Mouse (Mus musculus) C2C12 (cell line): ENCODE data around the gene Trex1. TPM values are rescaled to one million over a fixed set of nuclear protein-coding genes. Genes with fewer than 3 reads are reported as not detected.

Experiments
- H3K27me3 ChIP-seq: one replicate; pipeline ENCODE4 v1.6.1; 2011; ENCODE audit not compliant: control insufficient read depth, insufficient read depth, insufficient read length
- H3K36me3 ChIP-seq: one replicate; pipeline ENCODE4 v1.6.1; 2011; ENCODE audit not compliant: control insufficient read depth, insufficient read depth
- H3K4me3 ChIP-seq: one replicate; pipeline ENCODE4 v1.5.1; 2011; ENCODE audit warnings: mild to moderate bottlenecking, control low read depth; ENCODE audit not compliant: poor library complexity, insufficient read depth, severe bottlenecking
- H3K79me2 ChIP-seq: one replicate; pipeline ENCODE4 v1.6.1; 2011; ENCODE audit not compliant: control insufficient read depth, insufficient read depth
- H3K79me3 ChIP-seq: one replicate; pipeline ENCODE4 v1.6.1; 2011; ENCODE audit warnings: low read depth, control low read depth
- H3ac ChIP-seq: one replicate; pipeline ENCODE3; 2011; ENCODE audit warnings: low read depth; ENCODE audit not compliant: control insufficient read depth, insufficient read length
- CEBPB ChIP-seq: IDR thresholded peaks from one replicate; pipeline ENCODE4 v1.6.1; 2011; ENCODE audit warnings: low read depth, mild to moderate bottlenecking, control low read depth, moderate library complexity
- CTCF ChIP-seq: IDR thresholded peaks from one replicate; pipeline ENCODE4 v1.5.1; 2011; ENCODE audit not compliant: control insufficient read depth, insufficient read depth, insufficient read length
- FOSL1 ChIP-seq: IDR thresholded peaks from one replicate; pipeline ENCODE4 v1.8.0; 2011; ENCODE audit warnings: mild to moderate bottlenecking, low read length; ENCODE audit not compliant: poor library complexity, insufficient read depth, severe bottlenecking
- MAX ChIP-seq: IDR thresholded peaks from one replicate; pipeline ENCODE4 v1.6.1; 2011; ENCODE audit warnings: mild to moderate bottlenecking, control low read depth
- MYOD1 ChIP-seq: IDR thresholded peaks from one replicate; pipeline ENCODE4 v1.6.1; 2011; ENCODE audit warnings: low read depth; ENCODE audit not compliant: control insufficient read depth, insufficient read length
- MYOG ChIP-seq: IDR thresholded peaks from one replicate; pipeline ENCODE4 v1.6.1; 2011; ENCODE audit not compliant: control insufficient read depth, insufficient read length; ENCODE audit errors: extremely low read depth
- USF1 ChIP-seq: IDR thresholded peaks from one replicate; pipeline ENCODE4 v1.6.1; 2011; ENCODE audit warnings: low read depth, mild to moderate bottlenecking, control low read depth, moderate library complexity
- long read RNA-seq, 2 experiments: library from polyadenylated mRNA; unstranded; transcript quantifications; one replicate each; pipeline ENCODE4 v2.0.0; 2019 to 2020
- polyA plus RNA-seq: library from polyadenylated mRNA; unstranded; fragments of >200 nt; fragmentation: generic; extraction: Trizol; gene quantifications from one replicate; pipeline ENCODE4 v1.2.1, GENCODE M21; 2012; ENCODE audit warnings: missing spikeins

Gene Trex1
- polyA plus RNA-seq, result 12.7 TPM
- long read RNA-seq, experiment 1, transcript Trex1-202 (2 exons, 1,054 nt), result minor isoform, 5 of 12 reads
- long read RNA-seq, experiment 1, transcript Trex1-201 (2 exons, 1,084 nt), result major isoform, 6 of 12 reads
- long read RNA-seq, experiment 1, partial matches to known transcripts, result 1 of 12 reads
- long read RNA-seq, experiment 1, other reads (novel, unspliced or antisense), result 0 of 12 reads
- long read RNA-seq, experiment 2, transcript Trex1-202 (2 exons, 1,054 nt), result major isoform, 8 of 8 reads
- long read RNA-seq, experiment 2, partial matches to known transcripts, result 0 of 8 reads
- long read RNA-seq, experiment 2, other reads (novel, unspliced or antisense), result 0 of 8 reads

DNA sequence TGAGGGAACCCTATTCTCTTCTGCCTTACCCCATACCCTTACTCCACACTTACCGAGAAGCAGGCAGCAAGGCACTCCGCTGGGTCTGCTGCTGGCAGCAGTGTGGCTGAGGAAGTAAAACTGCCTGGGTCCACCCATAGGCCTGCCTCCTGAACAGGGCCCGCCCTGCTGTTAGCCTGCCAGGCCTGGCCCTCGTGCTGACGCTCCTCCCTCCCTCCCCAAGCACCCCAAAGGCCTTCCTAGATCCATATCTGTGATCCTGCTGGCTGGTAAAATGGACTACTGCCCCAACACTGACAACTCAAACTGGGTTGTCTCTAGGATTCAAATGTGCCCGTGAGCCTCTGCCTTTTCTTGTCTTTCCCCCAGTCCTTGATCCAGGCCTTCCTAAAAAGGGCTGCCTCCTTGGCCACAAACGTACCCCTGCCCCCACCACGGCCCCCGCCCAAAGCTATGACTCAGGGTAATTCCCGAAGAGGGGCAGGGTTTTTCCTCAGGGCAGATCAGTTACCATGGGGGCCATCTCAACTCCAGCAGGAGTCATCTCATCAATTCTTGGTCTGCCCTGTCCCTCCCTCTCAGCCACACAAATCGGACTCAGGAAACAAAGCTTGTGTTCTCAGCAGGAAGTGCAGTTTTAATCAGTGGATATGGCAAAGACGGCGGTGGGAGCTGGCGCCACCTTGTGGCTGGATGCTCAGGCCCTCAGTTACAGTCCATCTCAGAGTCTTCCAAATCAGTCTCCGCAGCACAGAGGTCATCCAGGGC, at the start of gene Trex1:
Gene Trex1, minus strand, starts transcription at position 599 of the 768 bp plus-strand sequence.
- H3K27me3 ChIP-seq, result no peaks in the 10 kb centered on the region
- peak within 1 kb of the TSS; percentile 21 for H3K4me3 ChIP-seq
- H3K79me2 ChIP-seq, result peaks cover 7% of the 10 kb centered on the region
- no peaks in the 10 kb centered on the region for H3K79me3 ChIP-seq
- H3ac ChIP-seq, result peak within 1 kb of the TSS; percentile 59
- peaks cover 37% of the 10 kb centered on the region for H3K36me3 ChIP-seq
- TF ChIP-seq MYOD1, result no peak
- TF ChIP-seq USF1, result no peak
- TF ChIP-seq CTCF, result peak; percentile 81
- no peak for TF ChIP-seq CEBPB
- TF ChIP-seq MAX, result peak; percentile 30
- no peak for TF ChIP-seq FOSL1
- no peak for TF ChIP-seq MYOG

- Histone ChIP-seq H3K4me3 (no peak overlapping the region), H3ac (no peak overlapping the region), H3K36me3 (no peaks in the 10 kb centered on the region), H3K27me3 (no peaks in the 10 kb centered on the region), H3K79me3 (no peaks in the 10 kb centered on the region), H3K79me2 (no peaks in the 10 kb centered on the region)
- TF ChIP-seq MAX (no peak), FOSL1 (no peak), CTCF (no peak), MYOG (no peak), CEBPB (no peak), USF1 (no peak), MYOD1 (no peak)
Observed at GRCm38 (mm10) chr9:109107341-109107740, 47.8 kb upstream of the Trex1 start.

- H3K27me3 ChIP-seq, result no peaks in the 10 kb centered on the region
- no peak overlapping the region for H3ac ChIP-seq
- H3K4me3 ChIP-seq, result no peak overlapping the region
- no peaks in the 10 kb centered on the region for H3K36me3 ChIP-seq
- H3K79me3 ChIP-seq, result no peaks in the 10 kb centered on the region
- no peaks in the 10 kb centered on the region for H3K79me2 ChIP-seq
- TF ChIP-seq MAX, result no peak
- TF ChIP-seq CEBPB, result no peak
- TF ChIP-seq CTCF, result no peak
- no peak for TF ChIP-seq USF1
- no peak for TF ChIP-seq MYOG
- no peak for TF ChIP-seq FOSL1
- TF ChIP-seq MYOD1, result no peak
Observed at GRCm38 (mm10) chr9:109105648-109106047, 46.1 kb upstream of the Trex1 start.

DNA sequence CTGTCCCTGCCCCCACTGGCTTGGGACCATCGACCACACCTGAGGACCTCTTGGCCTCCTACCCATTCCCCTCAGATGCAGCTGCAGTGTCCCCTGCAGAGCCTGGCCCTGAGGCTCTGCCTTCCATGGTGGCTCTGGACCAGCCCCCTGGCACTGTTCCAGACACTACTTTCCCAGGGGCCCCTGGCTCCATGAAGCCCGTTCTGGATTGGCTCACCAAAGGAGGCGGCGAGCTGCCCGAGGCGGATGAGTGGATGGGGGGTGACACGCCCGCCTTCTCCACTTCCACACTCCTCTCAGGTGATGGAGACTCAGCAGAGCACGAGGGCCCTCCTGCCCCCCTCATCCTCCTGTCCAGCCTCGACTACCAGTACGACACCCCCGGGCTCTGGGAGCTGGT, 45.5 kb upstream of the Trex1 start:
- TF ChIP-seq USF1 (no peak), MAX (no peak), MYOD1 (no peak), MYOG (no peak), CTCF (no peak), FOSL1 (no peak), CEBPB (no peak)

GRCm38 (mm10) chr9:109104083-109104482, 44.5 kb upstream of the Trex1 start:
- Histone ChIP-seq H3K27me3 (no peaks in the 10 kb centered on the region), H3K36me3 (no peaks in the 10 kb centered on the region), H3K4me3 (no peak overlapping the region), H3K79me2 (no peaks in the 10 kb centered on the region), H3K79me3 (no peaks in the 10 kb centered on the region), H3ac (no peak overlapping the region)
- TF ChIP-seq MYOD1 (no peak), FOSL1 (no peak), MAX (no peak), USF1 (no peak), MYOG (no peak), CTCF (no peak), CEBPB (no peak)

More for the DNA sequence above, 45.5 kb upstream of the Trex1 start:
- Histone ChIP-seq H3ac (no peak overlapping the region), H3K4me3 (no peak overlapping the region), H3K27me3 (no peaks in the 10 kb centered on the region), H3K36me3 (no peaks in the 10 kb centered on the region), H3K79me2 (no peaks in the 10 kb centered on the region), H3K79me3 (no peaks in the 10 kb centered on the region)
